Mouse (Mus musculus): Measurements from ENCODE around the gene Tmem196. TPM values are rescaled to one million over a fixed set of nuclear protein-coding genes. Genes with fewer than 3 reads are reported as not detected.
"Not testable (repeated sequence)": the region's sequence is repeated elsewhere in the genome, so short reads cannot be mapped to it uniquely, and the experiment has no call there.

The Tmem196 gene
- polyA plus RNA-seq, 1 experiment from 2014 or later: not detected

- 60% methylated on average over 15 of the region's 15 CpGs for WGBS (ENCODE audit: insufficient replicate concordance)
- H3K36me3 ChIP-seq (replicated peaks); H3K4me3 ChIP-seq (replicated peaks); ATAC-seq (ENCODE audit: insufficient read depth); H3K4me2 ChIP-seq; H3K4me1 ChIP-seq (replicated peaks); H3K9ac ChIP-seq; H3K27ac ChIP-seq (replicated peaks); H3K9me3 ChIP-seq (replicated peaks); H3K27me3 ChIP-seq: not testable (repeated sequence)
Observed at GRCm38 (mm10) chr12:120028089-120028959, 82.7 kb downstream of the Tmem196 start.

Measured in liver, embryonic 15.5 days (tissue).